Mouse (Mus musculus) MEL (cell line): ENCODE measurements around the gene Gzma. TPM values are rescaled to one million over a fixed set of nuclear protein-coding genes. Genes with fewer than 3 reads are reported as not detected.

ENCODE experiments used
- DNase-seq: peaks from one replicate; pipeline ENCODE4 v3.0.0; 2011; ENCODE audit warnings: low read depth, low spot score
- H3K27ac ChIP-seq: 2 replicates; pipeline ENCODE4 v1.5.1; 2012; ENCODE audit warnings: low read depth, mild to moderate bottlenecking, control low read depth, low read length, moderate library complexity; ENCODE audit not compliant: control insufficient read depth
- H3K27me3 ChIP-seq, 2 experiments: fragments of 150-350 bp in 1 of 2; sonication (generic) in 1 of 2; 2 replicates each; pipeline ENCODE4 v1.6.1; 2012; ENCODE audit warnings: low read length in 2 of 2, mild to moderate bottlenecking in 2 of 2, improper control_type of control experiment in 1 of 2, moderate library complexity in 1 of 2; ENCODE audit not compliant: insufficient read depth in 2 of 2, control insufficient read depth in 1 of 2
- H3K36me3 ChIP-seq, 2 experiments: 2 replicates each; pipeline ENCODE4 v1.6.1; 2012 to 2014; ENCODE audit warnings: low read length in 2 of 2, improper control_type of control experiment in 1 of 2, inconsistent platforms in 1 of 2, mild to moderate bottlenecking in 1 of 2; ENCODE audit not compliant: insufficient read depth in 2 of 2, control insufficient read depth in 1 of 2
- H3K4me1 ChIP-seq, 2 experiments: fragments of 150-350 bp in 1 of 2; sonication (generic) in 1 of 2; 2 replicates each; pipeline ENCODE4 v1.6.1; 2012; ENCODE audit warnings: low read length in 2 of 2, improper control_type of control experiment in 1 of 2, mild to moderate bottlenecking in 1 of 2; ENCODE audit not compliant: insufficient read depth in 2 of 2, control insufficient read depth in 1 of 2
- H3K4me3 ChIP-seq, 2 experiments: fragments of 150-350 bp in 1 of 2; sonication (generic) in 1 of 2; 2 replicates each; pipeline ENCODE4 v1.5.1; 2012; ENCODE audit warnings: low read depth in 2 of 2, low read length in 2 of 2, mild to moderate bottlenecking in 2 of 2, moderate library complexity in 2 of 2, control low read depth in 1 of 2, improper control_type of control experiment in 1 of 2; ENCODE audit not compliant: control insufficient read depth in 1 of 2, insufficient read depth in 1 of 2
- H3K79me2 ChIP-seq: 2 replicates; pipeline ENCODE4 v1.6.1; 2012; ENCODE audit warnings: mild to moderate bottlenecking, low read length, moderate library complexity; ENCODE audit not compliant: control insufficient read depth, poor library complexity, insufficient read depth
- H3K9ac ChIP-seq: 2 replicates; pipeline ENCODE4 v1.6.1; 2012; ENCODE audit warnings: low read depth, mild to moderate bottlenecking, control low read depth, low read length, moderate library complexity; ENCODE audit not compliant: control insufficient read depth, poor library complexity, severe bottlenecking
- H3K9me3 ChIP-seq: fragments of 150-350 bp; sonication (generic); replicated peaks from 2 replicates; pipeline ENCODE4 v1.6.1; 2012; ENCODE audit warnings: mild to moderate bottlenecking, low read length, improper control_type of control experiment, moderate library complexity; ENCODE audit not compliant: insufficient read depth
- BHLHE40 ChIP-seq: IDR thresholded peaks from 2 replicates; pipeline ENCODE4 v1.6.1; 2012; ENCODE audit warnings: low read depth, mild to moderate bottlenecking, inconsistent platforms, low read length, improper control_type of control experiment, borderline replicate concordance
- CTCF ChIP-seq, 3 experiments: IDR thresholded peaks in 2 of 3; conservative IDR thresholded peaks in 1 of 3; 2 replicates each; pipeline ENCODE4 v1.5.1; 2011 to 2012; ENCODE audit warnings: low read length in 3 of 3, low read depth in 2 of 3, mild to moderate bottlenecking in 2 of 3, improper control_type of control experiment in 1 of 3, inconsistent platforms in 1 of 3, mixed read lengths in 1 of 3, moderate library complexity in 1 of 3; ENCODE audit not compliant: control insufficient read depth in 1 of 3, insufficient read depth in 1 of 3, poor library complexity in 1 of 3, severe bottlenecking in 1 of 3
- E2F4 ChIP-seq: IDR thresholded peaks from 2 replicates; pipeline ENCODE4 v1.6.1; 2011; ENCODE audit warnings: low read depth, low read length, improper control_type of control experiment, borderline replicate concordance
- ELF1 ChIP-seq: IDR thresholded peaks from 2 replicates; pipeline ENCODE4 v1.6.1; 2014; ENCODE audit warnings: low read depth, mild to moderate bottlenecking, inconsistent platforms, low read length, improper control_type of control experiment, moderate library complexity
- EP300 ChIP-seq, 2 experiments: IDR thresholded peaks; 2 replicates each; pipeline ENCODE4 v1.6.1; 2011; ENCODE audit warnings: improper control_type of control experiment in 2 of 2, low read length in 2 of 2, low read depth in 1 of 2, mild to moderate bottlenecking in 1 of 2
- ETS1 ChIP-seq: IDR thresholded peaks from 2 replicates; pipeline ENCODE4 v1.6.1; 2012; ENCODE audit warnings: low read depth, mild to moderate bottlenecking, inconsistent platforms, low read length, improper control_type of control experiment, moderate library complexity
- GABPA ChIP-seq: IDR thresholded peaks from 2 replicates; pipeline ENCODE4 v1.6.1; 2012; ENCODE audit warnings: low read depth, mild to moderate bottlenecking, inconsistent platforms, low read length, improper control_type of control experiment, moderate library complexity
- GATA1 ChIP-seq: IDR thresholded peaks from 2 replicates; pipeline ENCODE4 v1.6.1; 2011; ENCODE audit warnings: low read depth, low read length, improper control_type of control experiment
- HCFC1 ChIP-seq: IDR thresholded peaks from 2 replicates; pipeline ENCODE4 v1.6.1; 2012; ENCODE audit warnings: low read depth, mild to moderate bottlenecking, inconsistent platforms, low read length, improper control_type of control experiment, moderate library complexity
- KAT2A ChIP-seq: conservative IDR thresholded peaks from 2 replicates; pipeline ENCODE4 v1.6.1; 2012; ENCODE audit warnings: low read depth, low read length, improper control_type of control experiment, inconsistent platforms
- MAFK ChIP-seq: IDR thresholded peaks from 2 replicates; pipeline ENCODE4 v1.6.1; 2011; ENCODE audit warnings: low read depth, mild to moderate bottlenecking, low read length, improper control_type of control experiment, borderline replicate concordance
- MAZ ChIP-seq: IDR thresholded peaks from 2 replicates; pipeline ENCODE4 v1.6.1; 2012; ENCODE audit warnings: low read depth, mild to moderate bottlenecking, inconsistent platforms, low read length, improper control_type of control experiment
- MXI1 ChIP-seq: IDR thresholded peaks from 2 replicates; pipeline ENCODE4 v1.6.1; 2011; ENCODE audit warnings: mild to moderate bottlenecking, low read depth, low read length, improper control_type of control experiment
- MYB ChIP-seq: IDR thresholded peaks from 2 replicates; pipeline ENCODE4 v1.6.1; 2011; ENCODE audit warnings: mild to moderate bottlenecking, low read depth, low read length, improper control_type of control experiment
- MYC ChIP-seq: IDR thresholded peaks from 2 replicates; pipeline ENCODE4 v1.6.1; 2011; ENCODE audit warnings: low read depth, mild to moderate bottlenecking, low read length, improper control_type of control experiment, moderate library complexity
- NELFE ChIP-seq: IDR thresholded peaks from 2 replicates; pipeline ENCODE4 v1.6.1; 2011; ENCODE audit warnings: low read depth, low read length, improper control_type of control experiment
- NRF1 ChIP-seq: IDR thresholded peaks from 2 replicates; pipeline ENCODE4 v1.6.1; 2014; ENCODE audit warnings: low read depth, mild to moderate bottlenecking, inconsistent platforms, low read length, improper control_type of control experiment, moderate library complexity; ENCODE audit not compliant: poor library complexity, insufficient read depth, severe bottlenecking
- POLR2A ChIP-seq, 2 experiments: IDR thresholded peaks; 2 replicates each; pipeline ENCODE4 v1.6.1; 2011 to 2012; ENCODE audit warnings: low read length in 2 of 2, mild to moderate bottlenecking in 2 of 2, control low read depth in 1 of 2, improper control_type of control experiment in 1 of 2, low read depth in 1 of 2, moderate library complexity in 1 of 2; ENCODE audit not compliant: control insufficient read depth in 1 of 2, insufficient read depth in 1 of 2, poor library complexity in 1 of 2
- POLR2AphosphoS5 ChIP-seq: IDR thresholded peaks from 2 replicates; pipeline ENCODE4 v1.6.1; 2012; ENCODE audit warnings: low read depth, borderline replicate concordance, mild to moderate bottlenecking, inconsistent platforms, low read length, moderate library complexity, mixed read lengths
- RAD21 ChIP-seq: IDR thresholded peaks from 2 replicates; pipeline ENCODE4 v1.6.1; 2011; ENCODE audit warnings: mild to moderate bottlenecking, low read depth, low read length, improper control_type of control experiment
- RCOR1 ChIP-seq: IDR thresholded peaks from 2 replicates; pipeline ENCODE4 v1.6.1; 2012; ENCODE audit warnings: low read depth, mild to moderate bottlenecking, inconsistent platforms, low read length, improper control_type of control experiment
- TCF12 ChIP-seq: IDR thresholded peaks from 2 replicates; pipeline ENCODE4 v1.6.1; 2014; ENCODE audit warnings: low read depth, mild to moderate bottlenecking, inconsistent platforms, low read length, improper control_type of control experiment, moderate library complexity
- UBTF ChIP-seq: IDR thresholded peaks from 2 replicates; pipeline ENCODE4 v1.6.1; 2012; ENCODE audit warnings: low read depth, mild to moderate bottlenecking, inconsistent platforms, low read length, improper control_type of control experiment, moderate library complexity, borderline replicate concordance; ENCODE audit not compliant: insufficient read depth
- USF1 ChIP-seq: IDR thresholded peaks from 2 replicates; pipeline ENCODE4 v1.6.1; 2014; ENCODE audit warnings: low read depth, mild to moderate bottlenecking, inconsistent platforms, low read length, improper control_type of control experiment, moderate library complexity
- ZC3H11A ChIP-seq: IDR thresholded peaks from 2 replicates; pipeline ENCODE4 v1.6.1; 2012; ENCODE audit warnings: low read depth, mild to moderate bottlenecking, inconsistent platforms, low read length, improper control_type of control experiment
- ZKSCAN1 ChIP-seq: IDR thresholded peaks from 2 replicates; pipeline ENCODE4 v1.6.1; 2012; ENCODE audit warnings: low read depth, mild to moderate bottlenecking, inconsistent platforms, low read length, improper control_type of control experiment, moderate library complexity
- polyA plus RNA-seq, 2 experiments: library from polyadenylated mRNA; stranded (reverse) in 1 of 2; unstranded in 1 of 2; fragments of >175 nt in 1 of 2; fragments of >200 nt in 1 of 2; gene quantifications; 2 replicates each; pipeline versions ENCODE4 v1.2.1 to v1.2.4; 2012; ENCODE audit warnings: low replicate concordance in 2 of 2, low read depth in 1 of 2; ENCODE audit not compliant: insufficient read length in 2 of 2, insufficient read depth in 1 of 2, missing spikeins in 1 of 2
- total RNA-seq: library from RNA; depleted of rRNA; stranded (reverse); fragments of 300-350 nt; gene quantifications from 2 replicates; pipeline ENCODE4 v1.2.3, GENCODE M21; 2012

Gzma gene
- total and polyA plus RNA-seq, 3 experiments = not detected

DNA sequence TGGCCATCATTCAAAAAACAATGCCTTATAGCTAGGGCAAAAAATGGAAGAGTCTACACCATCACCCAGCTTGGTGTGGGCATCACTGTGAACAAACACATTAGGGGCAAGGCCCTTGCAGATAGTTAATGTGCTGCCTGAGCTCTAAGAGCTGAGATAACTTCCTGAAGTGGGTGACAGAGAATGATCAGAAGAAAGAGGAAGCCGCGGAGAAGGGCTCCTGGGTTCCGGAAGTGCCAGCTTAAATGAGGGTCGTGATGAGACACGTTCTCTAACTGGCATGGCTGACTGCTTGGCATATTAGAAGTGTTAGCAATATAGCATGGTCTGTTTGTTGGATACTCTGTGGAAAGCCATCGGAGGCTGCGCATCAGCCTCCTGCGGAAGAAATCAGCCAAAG, 46.6 kb downstream of the Gzma start:
- TF ChIP-seq KAT2A (no peak), MXI1 (no peak), POLR2A (IDR thresholded peaks at IDR 0.05; ENCODE audit: control insufficient read depth in 1 of 2, insufficient read depth in 1 of 2, low read depth in 1 of 2, low read length in 2 of 2, poor library complexity in 1 of 2) (no peak), RAD21 (no peak), GATA1 (no peak), ELF1 (no peak), MYC (no peak), POLR2AphosphoS5 (no peak), HCFC1 (no peak), ZC3H11A (no peak), RCOR1 (no peak), E2F4 (no peak), EP300 (IDR thresholded peaks at IDR 0.05; ENCODE audit: low read depth in 1 of 2, low read length in 2 of 2) (no peak), CTCF (IDR thresholded peaks at IDR 0.05 in 2 of 3, conservative IDR thresholded peaks at IDR 0.05 in 1 of 3; ENCODE audit: control insufficient read depth in 1 of 3, insufficient read depth in 1 of 3, low read depth in 2 of 3, low read length in 3 of 3, poor library complexity in 1 of 3, severe bottlenecking in 1 of 3) (no peak), NELFE (no peak), ETS1 (no peak), USF1 (no peak)
- H3K27ac ChIP-seq = no peak overlapping the region
- H3K27me3 ChIP-seq = peaks cover 0 to 1% of the 10 kb centered on the region in 2 experiments; a peak in 1 of 4 replicates
- no peaks in the 10 kb centered on the region for H3K36me3 ChIP-seq
- H3K79me2 ChIP-seq = no peaks in the 10 kb centered on the region
- H3K9me3 ChIP-seq = no peaks in the 10 kb centered on the region
- H3K4me1 ChIP-seq = no peaks in the 10 kb centered on the region
- DNase-seq = no peak
- no peak overlapping the region for H3K9ac ChIP-seq
- no peak overlapping the region for H3K4me3 ChIP-seq

- no peak for TF ChIP-seq HCFC1
- no peak for TF ChIP-seq UBTF
- TF ChIP-seq RAD21 = no peak
- no peak for TF ChIP-seq USF1
- no peak for TF ChIP-seq ZKSCAN1
- no peak for TF ChIP-seq ELF1
- no peak for TF ChIP-seq GABPA
- no peak for TF ChIP-seq MAFK
- TF ChIP-seq MYC = no peak
- TF ChIP-seq EP300 (IDR thresholded peaks at IDR 0.05; ENCODE audit: low read depth in 1 of 2, low read length in 2 of 2) = no peak
- no peak for TF ChIP-seq NRF1
- no peak for TF ChIP-seq NELFE
- no peak for TF ChIP-seq MAZ
- no peak for TF ChIP-seq TCF12
- TF ChIP-seq MXI1 = no peak
- TF ChIP-seq E2F4 = no peak
- TF ChIP-seq BHLHE40 = no peak
- TF ChIP-seq MYB = no peak
- TF ChIP-seq, all 39 proteins: peak for 0
- peaks cover 4 to 9% of the 10 kb centered on the region in 2 experiments for H3K27me3 ChIP-seq
- H3K4me1 ChIP-seq = no peaks in the 10 kb centered on the region
- no peaks in the 10 kb centered on the region for H3K36me3 ChIP-seq
- DNase-seq = no peak
- no peak overlapping the region for H3K27ac ChIP-seq
- H3K79me2 ChIP-seq = no peaks in the 10 kb centered on the region
- no peak overlapping the region for H3K4me3 ChIP-seq
- H3K9ac ChIP-seq = no peak overlapping the region
- H3K9me3 ChIP-seq = no peaks in the 10 kb centered on the region
Measured at GRCm38 (mm10) chr13:113047647-113048046, 53.1 kb downstream of the Gzma start.
